Mouse (Mus musculus) T-helper 17 cell (primary cell): ENCODE data around the gene Kcnmb3.

Experiments used
- in situ Hi-C, 2 experiments: fragments of 300-600 bp; cut with MboI, MseI; formaldehyde crosslinking; loops; 1 replicate in 1 of 2; 2 replicates in 1 of 2; pipeline ENCODE4 v1.15.1; 2025; ENCODE audit warnings: high pct_unique_total_duplicates in 2 of 2

The Kcnmb3 gene

GRCm38 (mm10) chr3:32495856-32496710 lies 4.1 kb upstream of the Kcnmb3 start:
- in situ Hi-C loops = loop anchor here (10.0 to 25.0 kb wide), 2 partner anchors 709 to 1271 kb away; no protein-coding TSS in a partner anchor

- in situ Hi-C loops = loop anchor here (10.0 to 25.0 kb wide), 2 partner anchors 708 to 1270 kb away; no protein-coding TSS in a partner anchor
These were observed 3.2 kb upstream of the Kcnmb3 start for GRCm38 (mm10) chr3:32495088-32495770.

GRCm38 (mm10) chr3:32494387-32495087 lies 2.5 kb upstream of the Kcnmb3 start:
- in situ Hi-C loops = loop anchor here (10.0 to 25.0 kb wide), 2 partner anchors 707 to 1270 kb away; no protein-coding TSS in a partner anchor

- in situ Hi-C loops = loop anchor here (10.0 to 25.0 kb wide), 2 partner anchors 704 to 1266 kb away; no protein-coding TSS in a partner anchor
These were observed 1.1 kb downstream of the Kcnmb3 start for GRCm38 (mm10) chr3:32490928-32491315.

- in situ Hi-C loops = loop anchor here (10.0 to 25.0 kb wide), 2 partner anchors 703 to 1266 kb away; no protein-coding TSS in a partner anchor
These were observed 1.7 kb downstream of the Kcnmb3 start for GRCm38 (mm10) chr3:32490076-32490927.

GRCm38 (mm10) chr3:32488172-32488571 lies 3.9 kb downstream of the Kcnmb3 start:
- in situ Hi-C loops = loop anchor here in 1 of 2 experiments (25.0 kb wide), 1 partner anchor 701 kb away; no protein-coding TSS in a partner anchor

- in situ Hi-C loops = loop anchor here in 1 of 2 experiments (25.0 kb wide), 1 partner anchor 699 kb away; no protein-coding TSS in a partner anchor
These were observed 5.5 kb downstream of the Kcnmb3 start for GRCm38 (mm10) chr3:32486543-32486942.

- in situ Hi-C loops = loop anchor here in 1 of 2 experiments (25.0 kb wide), 1 partner anchor 696 kb away; no protein-coding TSS in a partner anchor
These were observed 9.0 kb downstream of the Kcnmb3 start for GRCm38 (mm10) chr3:32483035-32483434.

- in situ Hi-C loops = loop anchor here in 1 of 2 experiments (25.0 kb wide), 1 partner anchor 693 kb away; no protein-coding TSS in a partner anchor
These were observed 12.1 kb downstream of the Kcnmb3 start for GRCm38 (mm10) chr3:32479961-32480360.

- in situ Hi-C loops = no loop called here
These were observed 18.8 kb downstream of the Kcnmb3 start for GRCm38 (mm10) chr3:32473184-32473583.

GRCm38 (mm10) chr3:32472191-32472900 lies 19.7 kb downstream of the Kcnmb3 start:
- in situ Hi-C loops = no loop called here

- in situ Hi-C loops = no loop called here
These were observed 20.9 kb downstream of the Kcnmb3 start for GRCm38 (mm10) chr3:32471098-32471497.

- in situ Hi-C loops = no loop called here
These were observed 21.6 kb downstream of the Kcnmb3 start for GRCm38 (mm10) chr3:32470449-32470848.

- in situ Hi-C loops = no loop called here
These were observed 23.6 kb downstream of the Kcnmb3 start for GRCm38 (mm10) chr3:32468411-32468810.

GRCm38 (mm10) chr3:32467321-32467720 lies 24.7 kb downstream of the Kcnmb3 start:
- in situ Hi-C loops = no loop called here

- in situ Hi-C loops = no loop called here
These were observed 32.3 kb downstream of the Kcnmb3 start for GRCm38 (mm10) chr3:32459777-32460176.

GRCm38 (mm10) chr3:32454329-32455021 lies 37.6 kb downstream of the Kcnmb3 start:
- in situ Hi-C loops = no loop called here

- in situ Hi-C loops = no loop called here
These were observed 50.3 kb downstream of the Kcnmb3 start for GRCm38 (mm10) chr3:32441710-32442109.

GRCm38 (mm10) chr3:32438716-32439115 lies 53.3 kb downstream of the Kcnmb3 start:
- in situ Hi-C loops = loop anchor here in 1 of 2 experiments (5.0 kb wide), 1 partner anchor 56 kb away; no protein-coding TSS in a partner anchor
